Mouse (Mus musculus) testis, postnatal 10 days (tissue): ENCODE data around the gene Arhgap20.

Source experiments
- DNase-seq: peaks from one replicate; pipeline ENCODE4 v3.0.0; 2021; ENCODE audit warnings: low spot score

Arhgap20 gene

GRCm38 (mm10) chr9:51799156-51799555 is 34.0 kb downstream of the Arhgap20 start:
- DNase-seq = no peak

DNA sequence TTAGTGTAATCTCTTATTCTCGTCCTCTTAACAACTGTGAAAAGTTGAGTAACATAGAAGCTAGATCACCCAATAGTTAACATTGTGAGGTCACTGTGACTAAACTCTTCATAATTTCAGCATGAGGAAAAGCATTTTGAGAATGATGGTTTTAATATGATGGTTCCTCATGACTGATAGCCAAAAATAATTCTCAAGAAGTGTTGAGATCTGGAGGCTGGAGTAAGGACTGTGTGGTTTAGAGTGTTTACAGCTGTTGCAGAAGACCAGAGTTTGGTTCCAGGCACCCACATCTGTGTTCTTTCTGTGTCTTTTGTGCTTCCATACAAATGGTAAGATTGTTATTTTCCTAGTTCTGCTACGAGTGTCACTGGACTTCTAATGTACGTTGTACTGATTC is 42.1 kb downstream of the Arhgap20 start:
- DNase-seq = no peak

DNA sequence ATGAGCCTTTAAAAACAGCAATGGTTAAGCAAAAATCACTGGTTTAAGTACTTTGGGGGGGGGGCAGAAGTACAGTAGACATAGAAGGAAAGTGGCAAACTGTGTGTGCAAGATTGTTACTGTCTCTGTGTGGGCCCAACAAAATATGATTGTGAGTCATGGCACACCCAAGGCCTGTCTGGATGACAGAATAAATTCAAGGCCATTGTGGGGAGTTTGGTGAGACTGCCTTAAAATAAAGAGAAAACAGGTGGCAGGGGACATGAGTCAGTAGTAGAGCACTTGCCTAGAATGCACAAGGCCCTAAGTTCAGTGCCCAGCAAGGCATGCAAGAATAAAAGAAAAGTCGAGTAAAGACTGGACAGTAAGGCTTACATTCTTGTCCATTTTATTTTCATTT is 47.8 kb downstream of the Arhgap20 start:
- DNase-seq = no peak

DNA sequence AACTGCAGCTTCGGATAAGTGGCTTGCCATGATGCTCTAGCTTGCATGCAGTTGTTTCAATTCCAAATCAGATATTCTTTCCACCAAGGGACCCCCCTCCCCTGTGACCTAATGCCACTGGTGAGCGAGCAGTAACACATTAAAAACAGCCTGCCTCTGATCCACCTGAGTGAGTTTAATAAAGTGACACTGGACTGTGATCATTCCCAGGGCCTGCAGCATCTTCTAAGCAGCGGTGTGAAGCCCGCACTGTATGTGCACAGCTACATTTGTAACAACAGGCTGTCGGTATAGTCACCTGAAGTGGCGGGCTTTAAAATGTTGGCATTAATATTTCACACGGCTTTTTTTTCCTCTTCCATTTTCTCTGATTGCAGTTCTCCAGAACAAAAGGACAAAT is 59.4 kb downstream of the Arhgap20 start:
- no peak for DNase-seq

DNA sequence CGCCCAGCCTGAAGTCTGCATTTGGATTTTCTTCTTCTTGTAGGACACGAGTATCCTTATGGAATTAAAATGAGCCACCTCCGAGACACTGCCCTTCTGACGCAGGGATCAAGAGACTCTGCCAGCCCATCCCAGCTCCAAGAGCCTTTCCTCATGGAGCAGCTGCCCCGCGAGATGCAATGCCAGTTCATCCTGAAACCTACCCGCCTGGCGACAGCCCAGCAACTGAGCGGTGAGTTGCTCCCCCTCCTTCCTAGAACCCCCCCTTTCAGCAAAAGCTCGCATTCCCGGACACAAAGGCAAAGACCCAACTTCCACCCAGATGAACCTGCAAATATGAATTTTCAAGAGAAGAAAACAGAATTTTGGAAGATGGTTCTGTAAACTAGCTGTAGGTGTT is 66.5 kb downstream of the Arhgap20 start:
- no peak for DNase-seq

GRCm38 (mm10) chr9:51832368-51832767 is 67.2 kb downstream of the Arhgap20 start:
- no peak for DNase-seq

DNA sequence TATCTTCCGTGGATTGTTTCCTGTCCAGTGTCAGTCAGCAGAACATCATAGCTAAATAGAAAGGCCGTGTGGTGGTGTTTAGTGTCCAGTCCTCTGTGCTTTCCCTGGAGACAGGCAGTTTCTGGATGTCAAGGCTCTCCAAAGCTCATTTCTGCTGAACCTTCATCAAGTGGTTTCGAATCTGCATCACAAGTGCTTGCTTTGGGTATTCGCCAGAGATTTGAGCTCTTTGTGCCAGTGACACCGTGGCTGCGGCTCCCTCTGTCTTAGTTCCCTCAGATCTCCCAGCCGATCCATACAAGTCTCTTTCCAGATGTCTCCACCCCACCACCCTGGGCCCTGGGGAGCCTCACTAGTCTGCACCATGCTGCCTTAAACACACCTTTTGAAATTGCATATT is 72.6 kb downstream of the Arhgap20 start:
- DNase-seq = no peak

GRCm38 (mm10) chr9:51843216-51843615 is 78.1 kb downstream of the Arhgap20 start:
- DNase-seq = peak; percentile 79

GRCm38 (mm10) chr9:51845796-51846195 is 80.7 kb downstream of the Arhgap20 start:
- DNase-seq = no peak

DNA sequence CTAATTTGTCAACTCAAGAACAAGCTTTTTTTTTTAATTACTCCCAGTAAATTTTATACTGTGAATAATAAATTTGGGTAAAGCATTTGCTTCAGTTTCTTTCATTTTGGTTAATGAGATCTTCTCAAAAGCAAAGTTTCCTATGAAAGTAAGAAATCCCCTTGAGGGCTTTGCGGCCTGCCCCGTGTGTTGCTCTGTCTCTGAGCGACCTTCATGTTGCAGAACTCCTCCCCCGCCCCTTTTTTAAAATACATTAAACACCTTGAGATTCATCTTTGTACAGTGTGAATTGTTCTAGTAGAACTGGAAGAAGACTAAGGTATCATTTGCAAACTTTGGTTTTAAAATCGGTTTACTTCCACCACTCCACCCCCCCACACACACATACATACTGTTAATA is 88.6 kb downstream of the Arhgap20 start:
- no peak for DNase-seq

DNA sequence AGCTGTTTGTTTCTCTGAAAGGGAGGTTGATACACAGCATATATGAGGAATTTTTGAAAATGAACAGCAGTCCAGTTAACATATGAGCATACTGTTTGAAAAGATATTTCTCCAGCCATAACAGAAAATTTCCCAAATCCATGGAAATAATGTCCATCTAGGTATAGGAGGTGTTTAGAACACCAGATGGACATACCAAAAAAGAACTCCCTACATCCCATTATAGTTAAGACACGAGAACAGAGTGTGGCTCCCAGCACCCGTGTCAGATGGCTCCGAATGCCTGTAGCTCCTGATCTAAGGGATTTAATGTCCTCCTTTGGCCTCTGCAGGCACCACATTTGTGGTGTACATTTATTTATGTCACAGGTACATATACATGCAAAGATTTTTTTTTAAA is 99.1 kb downstream of the Arhgap20 start:
- no peak for DNase-seq

GRCm38 (mm10) chr9:51866634-51867033 is 101.5 kb downstream of the Arhgap20 start:
- DNase-seq = no peak

GRCm38 (mm10) chr9:51869056-51869455 is 103.9 kb downstream of the Arhgap20 start:
- DNase-seq = no peak

DNA sequence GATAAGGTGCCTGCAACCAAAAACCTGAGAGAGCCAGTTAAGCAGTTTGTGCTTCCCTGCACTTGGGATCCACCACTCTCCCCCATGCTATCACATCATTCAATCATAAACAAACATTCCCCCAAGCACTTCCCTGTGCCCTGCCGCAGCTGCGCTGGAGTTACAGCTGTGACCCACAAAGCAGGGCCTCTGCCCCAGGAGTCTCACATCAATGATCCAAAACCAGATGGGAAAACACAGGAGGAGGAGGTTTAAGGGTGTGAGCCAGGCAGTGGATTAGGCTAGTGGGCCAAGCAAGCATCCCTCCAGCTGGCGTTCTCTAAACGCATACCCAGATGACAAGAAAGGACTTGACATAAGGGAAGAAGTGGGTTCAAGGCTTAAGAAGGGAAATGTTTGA is 109.2 kb downstream of the Arhgap20 start:
- no peak for DNase-seq

DNA sequence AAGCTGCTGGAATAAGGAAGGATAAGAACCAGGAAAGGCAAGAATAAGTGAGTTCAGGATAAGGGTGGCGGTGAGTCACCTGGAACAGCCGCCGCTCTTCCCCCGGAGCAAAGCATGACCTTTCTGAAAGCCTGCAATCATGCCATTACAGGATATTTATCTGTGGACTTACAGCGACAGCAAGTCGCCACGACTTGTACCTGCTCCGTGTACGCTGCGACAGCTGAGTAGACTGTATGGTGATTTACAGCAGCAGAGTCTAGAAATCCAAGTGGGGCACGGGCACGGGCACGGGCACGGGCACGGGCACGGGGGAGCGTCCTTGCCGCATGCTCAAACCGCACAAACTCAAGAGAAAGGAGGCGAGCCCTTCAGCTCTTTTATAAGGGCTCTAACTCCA is 110.4 kb downstream of the Arhgap20 start:
- no peak for DNase-seq

- no peak for DNase-seq
Measured at GRCm38 (mm10) chr9:51881386-51881785, 116.2 kb downstream of the Arhgap20 start.

GRCm38 (mm10) chr9:51881881-51882280 is 116.7 kb downstream of the Arhgap20 start:
- no peak for DNase-seq

GRCm38 (mm10) chr9:51883319-51883718 is 118.2 kb downstream of the Arhgap20 start:
- DNase-seq = no peak

GRCm38 (mm10) chr9:51892921-51893320 is 127.8 kb downstream of the Arhgap20 start:
- no peak for DNase-seq
